In genomic region chr2:121602397-121602796, GRCm38 (mm10) we compare ENCODE assay signal across 26 mouse cellular contexts.
A peak's percentile ranks its signal among the peaks of the same experiment; 100 is the strongest.
DNase-seq lines count a peak whose midpoint lies in the region; ATAC-seq and TF ChIP-seq lines count a peak whose summit lies in the region.
"Had no signal": no experiment of that assay in that cellular context is flagged by ENCODE, and none has a peak within 500 bp of the region (broad histone marks: within the 10 kb centered on the region; RNA-seq: fewer than 3 reads in every experiment).

No protein-coding gene starts in this region.

- TF ChIP-seq POLR2A in myocyte (IDR thresholded peaks at IDR 0.05; ENCODE audit: insufficient read length, low read depth), result no peak

- WGBS in midbrain, postnatal 0 days, result 43% methylated on average over 4 of the region's 4 CpGs
- WGBS in midbrain, embryonic 15.5 days, result 49% methylated on average over 4 of the region's 4 CpGs

- H3K9ac ChIP-seq in midbrain, postnatal 0 days (replicated peaks; ENCODE audit: low read length, poor library complexity, severe bottlenecking), result no peak overlapping the region
- no peak overlapping the region for H3K9ac ChIP-seq in midbrain, embryonic 15.5 days
- H3K9ac ChIP-seq: forebrain, embryonic 15.5 days; heart, embryonic 13.5 days; kidney, embryonic 15.5 days; liver, embryonic 15.5 days; lung, embryonic 14.5 days had no signal

- no peaks in the 10 kb centered on the region for H3K36me3 ChIP-seq in midbrain, postnatal 0 days (ENCODE audit: insufficient read depth, low read length)
- H3K36me3 ChIP-seq in midbrain, embryonic 15.5 days (replicated peaks), result no peaks in the 10 kb centered on the region
- no peaks in the 10 kb centered on the region for H3K36me3 ChIP-seq in myocyte (ENCODE audit: control insufficient read depth, insufficient read depth)
- H3K36me3 ChIP-seq: forebrain, embryonic 10.5 days; forebrain, embryonic 15.5 days; heart, embryonic 13.5 days; kidney, embryonic 15.5 days; liver, embryonic 15.5 days had no signal

- no peak overlapping the region for H3ac ChIP-seq in myocyte (ENCODE audit: control insufficient read depth, insufficient read length)

- no peak overlapping the region for H3K4me3 ChIP-seq in midbrain, postnatal 0 days (ENCODE audit: low read depth, low read length)
- no peak overlapping the region for H3K4me3 ChIP-seq in midbrain, embryonic 15.5 days
- H3K4me3 ChIP-seq in myocyte, result no peak overlapping the region
- H3K4me3 ChIP-seq: forebrain, embryonic 10.5 days; forebrain, embryonic 15.5 days; heart, embryonic 13.5 days; kidney, embryonic 15.5 days; left cerebral cortex, adult 2 months; liver, embryonic 15.5 days had no signal

- peak; percentile 72 for ATAC-seq in frontal cortex, adult (ENCODE audit: low TSS enrichment)
- ATAC-seq in midbrain, postnatal 0 days (ENCODE audit: low FRiP score), result no peak
- ATAC-seq in midbrain, embryonic 15.5 days (replicated peaks), result no peak
- ATAC-seq: forebrain, embryonic 15.5 days; inflammation-experienced regulatory T-cells, adult 6 months had no signal

- no peak for DNase-seq in frontal cortex, postnatal 10 days (ENCODE audit: low spot score in 2 of 2)
- peak; percentile 58 for DNase-seq in midbrain, postnatal 0 days (ENCODE audit: low spot score)
- peak; percentile 80 for DNase-seq in brain, adult 2 months (ENCODE audit: low read depth, low spot score)
- no peak for DNase-seq in yolk sac, embryonic 10.5 days (ENCODE audit: low spot score)
- DNase-seq in cerebellum, adult 9-10 months, result no peak
- DNase-seq: adrenal gland, postnatal 25 days; heart, postnatal 10 days; kidney, adult 11 months; kidney, postnatal 25 days; lung, embryonic 14.5 days; lung, postnatal 14 days; midbrain, embryonic 14.5 days; right cerebral cortex, postnatal 4 days; thymus, adult 18-20 months; thymus, postnatal 25 days had no signal

- TF ChIP-seq CTCF in midbrain, postnatal 0 days (IDR thresholded peaks at IDR 0.05), result no peak

- H3K4me1 ChIP-seq in midbrain, postnatal 0 days (ENCODE audit: insufficient read depth, low read length), result no peaks in the 10 kb centered on the region
- H3K4me1 ChIP-seq in midbrain, embryonic 15.5 days, result 0 out of 2 replicates have a peak, but pooled peaks cover 3% of the 10 kb centered on the region
- H3K4me1 ChIP-seq: kidney, embryonic 15.5 days; liver, embryonic 15.5 days had no signal

- no peak overlapping the region for H3K4me2 ChIP-seq in midbrain, postnatal 0 days (ENCODE audit: low read depth, low read length, poor library complexity, severe bottlenecking)
- no peak overlapping the region for H3K4me2 ChIP-seq in midbrain, embryonic 15.5 days
- peak overlapping the region; percentile 50 for H3K4me2 ChIP-seq in myocyte (ENCODE audit: low read depth)
- H3K4me2 ChIP-seq: forebrain, embryonic 15.5 days; heart, embryonic 13.5 days; kidney, embryonic 15.5 days; liver, embryonic 15.5 days; lung, embryonic 14.5 days had no signal

- no peak overlapping the region for H3K27ac ChIP-seq in midbrain, postnatal 0 days (ENCODE audit: low read depth, low read length)
- no peak overlapping the region for H3K27ac ChIP-seq in midbrain, embryonic 15.5 days
- H3K27ac ChIP-seq: forebrain, embryonic 10.5 days; forebrain, embryonic 15.5 days; heart, embryonic 13.5 days; kidney, embryonic 15.5 days; left cerebral cortex, adult 2 months; liver, embryonic 15.5 days; stomach, postnatal 0 days had no signal

- H3K27me3 ChIP-seq in midbrain, postnatal 0 days (ENCODE audit: insufficient read depth, low read length), result no peaks in the 10 kb centered on the region
- no peaks in the 10 kb centered on the region for H3K27me3 ChIP-seq in midbrain, embryonic 15.5 days (replicated peaks)
- H3K27me3 ChIP-seq in myocyte (ENCODE audit: control insufficient read depth, insufficient read depth, insufficient read length), result no peaks in the 10 kb centered on the region
- H3K27me3 ChIP-seq: forebrain, embryonic 15.5 days; heart, embryonic 13.5 days; kidney, embryonic 15.5 days; liver, embryonic 15.5 days had no signal

- no peaks in the 10 kb centered on the region for H3K9me3 ChIP-seq in midbrain, postnatal 0 days (ENCODE audit: low read length)
- no peaks in the 10 kb centered on the region for H3K9me3 ChIP-seq in midbrain, embryonic 15.5 days
- H3K9me3 ChIP-seq: forebrain, embryonic 10.5 days; forebrain, embryonic 15.5 days; heart, embryonic 13.5 days; kidney, embryonic 15.5 days; liver, embryonic 15.5 days had no signal

- no peaks in the 10 kb centered on the region for H3K79me2 ChIP-seq in myocyte (ENCODE audit: control insufficient read depth, insufficient read depth)

TF ChIP-seq in myocyte, 11 proteins besides CTCF, POLR2A, EP300 and RAD21:
- TF ChIP-seq SRF (IDR thresholded peaks at IDR 0.05; ENCODE audit: control insufficient read depth, insufficient read length, low read depth) (no peak), TCF12 (IDR thresholded peaks at IDR 0.05; ENCODE audit: insufficient read depth, poor library complexity, severe bottlenecking) (no peak), MYOD1 (IDR thresholded peaks at IDR 0.05; ENCODE audit: control insufficient read depth in 1 of 3, insufficient read length in 2 of 3, low read depth in 2 of 3) (no peak), TCF3 (IDR thresholded peaks at IDR 0.05; ENCODE audit: insufficient read length, low read depth) (no peak), MAX (IDR thresholded peaks at IDR 0.05; ENCODE audit: low read depth) (no peak), E2F4 (IDR thresholded peaks at IDR 0.05; ENCODE audit: insufficient read depth) (no peak)

Comparison
In these comparisons a context has a peak if more than half of its experiments do, and no peak if none do; other contexts are left out.
1. DNase-seq: peak in midbrain, postnatal 0 days (single experiment) and brain, adult 2 months (single experiment); none in frontal cortex, postnatal 10 days (0 of 2), yolk sac, embryonic 10.5 days (single experiment) and cerebellum, adult 9-10 months (single experiment).